Mouse (Mus musculus) neural tube, embryonic 13.5 days (tissue): ENCODE results near the gene Utf1. TPM values are rescaled to one million over a fixed set of nuclear protein-coding genes. Genes with fewer than 3 reads are reported as not detected.

ENCODE experiments used
- ATAC-seq: fragments of 200-750 bp; cut with Nextera tagmentation; 2 replicates; pipeline ENCODE4 v1.8.0; 2017; ENCODE audit warnings: low read depth, mild to moderate bottlenecking, moderate TSS enrichment, moderate library complexity
- H3K27ac ChIP-seq: fragments of 300-500 bp; sonication (generic); replicated peaks from 2 replicates; pipeline ENCODE4 v1.5.1; 2015; ENCODE audit warnings: moderate library complexity, mild to moderate bottlenecking, inconsistent platforms
- H3K27me3 ChIP-seq: fragments of 300-500 bp; sonication (generic); 2 replicates; pipeline ENCODE4 v1.6.1; 2015; ENCODE audit warnings: mild to moderate bottlenecking, inconsistent platforms
- H3K36me3 ChIP-seq: fragments of 300-500 bp; sonication (generic); 2 replicates; pipeline ENCODE4 v1.6.1; 2015; ENCODE audit warnings: mild to moderate bottlenecking, inconsistent platforms
- H3K4me1 ChIP-seq: fragments of 300-500 bp; sonication (generic); replicated peaks from 2 replicates; pipeline ENCODE4 v1.6.1; 2015; ENCODE audit warnings: inconsistent platforms
- H3K4me2 ChIP-seq: fragments of 300-500 bp; sonication (generic); 2 replicates; pipeline ENCODE4 v1.6.1; 2015; ENCODE audit warnings: inconsistent platforms, mild to moderate bottlenecking, moderate library complexity
- H3K4me3 ChIP-seq: fragments of 300-500 bp; sonication (generic); 2 replicates; pipeline ENCODE4 v1.5.1; 2015; ENCODE audit warnings: mild to moderate bottlenecking, inconsistent platforms
- H3K9ac ChIP-seq: fragments of 300-500 bp; sonication (generic); 2 replicates; pipeline ENCODE4 v1.6.1; 2015; ENCODE audit warnings: moderate library complexity, mild to moderate bottlenecking, inconsistent platforms
- H3K9me3 ChIP-seq: fragments of 300-500 bp; sonication (generic); 2 replicates; pipeline ENCODE4 v1.6.1; 2016; ENCODE audit warnings: inconsistent platforms
- WGBS: fragments of 180-500 bp; shearing (Covaris S2); methylation state at CpG from one replicate; pipeline ENCODE4 v1.1.7; 2015; 5-methylcytosine and 5-hydroxymethylcytosine counted together
- polyA plus RNA-seq: library from polyadenylated mRNA; unstranded; fragments of >200 nt; fragmentation: Nextera tagmentation; extraction: Ambion mirVana; gene quantifications from 2 replicates; pipeline ENCODE4 v1.2.1, GENCODE M21; 2015

Gene Utf1
- polyA plus RNA-seq, 1 experiment from 2014 or later: not detected

DNA sequence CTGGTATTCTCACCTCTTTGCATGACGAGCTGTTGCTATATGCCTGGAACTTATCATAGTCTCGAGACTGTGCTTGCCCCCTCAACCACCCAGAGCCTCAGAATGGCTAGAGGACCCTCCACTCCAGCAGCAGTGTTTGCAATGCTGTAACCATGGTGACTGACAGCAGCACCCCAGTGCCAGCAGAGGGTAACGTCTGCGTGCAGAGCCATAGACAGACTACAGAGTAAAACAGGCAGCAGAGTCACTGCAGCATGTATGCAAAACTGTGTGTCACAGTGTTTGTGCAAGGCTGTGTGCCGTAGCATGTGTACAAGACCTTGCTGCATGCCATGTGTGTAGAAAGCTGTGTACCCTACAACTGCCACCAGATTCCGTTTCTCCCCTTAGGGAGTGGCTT, 34.1 kb upstream of the Utf1 start:
- Histone ChIP-seq H3K4me3 (no peak overlapping the region), H3K27ac (0 out of 2 replicates have a peak overlapping the region, but pooled peaks have one; percentile 9), H3K9ac (0 out of 2 replicates have a peak overlapping the region, but pooled peaks have one; percentile 22), H3K36me3 (no peaks in the 10 kb centered on the region), H3K27me3 (peaks cover 31% of the 10 kb centered on the region), H3K4me1 (peaks cover 42% of the 10 kb centered on the region), H3K9me3 (no peaks in the 10 kb centered on the region), H3K4me2 (no peak overlapping the region)
- ATAC-seq: no peak
- 46% methylated on average over 6 of the region's 6 CpGs for WGBS

- Histone ChIP-seq H3K27me3 (peaks cover 40% of the 10 kb centered on the region), H3K9ac (peak overlapping the region; percentile 45; the same call in 1 of the 2 replicates), H3K9me3 (no peaks in the 10 kb centered on the region), H3K36me3 (no peaks in the 10 kb centered on the region), H3K4me3 (no peak overlapping the region), H3K4me1 (peaks cover 39% of the 10 kb centered on the region), H3K4me2 (no peak overlapping the region), H3K27ac (no peak overlapping the region)
- WGBS: 64% methylated on average over 11 of the region's 11 CpGs
- no peak for ATAC-seq
These were observed 33.3 kb upstream of the Utf1 start for GRCm38 (mm10) chr7:139910204-139910835.

DNA sequence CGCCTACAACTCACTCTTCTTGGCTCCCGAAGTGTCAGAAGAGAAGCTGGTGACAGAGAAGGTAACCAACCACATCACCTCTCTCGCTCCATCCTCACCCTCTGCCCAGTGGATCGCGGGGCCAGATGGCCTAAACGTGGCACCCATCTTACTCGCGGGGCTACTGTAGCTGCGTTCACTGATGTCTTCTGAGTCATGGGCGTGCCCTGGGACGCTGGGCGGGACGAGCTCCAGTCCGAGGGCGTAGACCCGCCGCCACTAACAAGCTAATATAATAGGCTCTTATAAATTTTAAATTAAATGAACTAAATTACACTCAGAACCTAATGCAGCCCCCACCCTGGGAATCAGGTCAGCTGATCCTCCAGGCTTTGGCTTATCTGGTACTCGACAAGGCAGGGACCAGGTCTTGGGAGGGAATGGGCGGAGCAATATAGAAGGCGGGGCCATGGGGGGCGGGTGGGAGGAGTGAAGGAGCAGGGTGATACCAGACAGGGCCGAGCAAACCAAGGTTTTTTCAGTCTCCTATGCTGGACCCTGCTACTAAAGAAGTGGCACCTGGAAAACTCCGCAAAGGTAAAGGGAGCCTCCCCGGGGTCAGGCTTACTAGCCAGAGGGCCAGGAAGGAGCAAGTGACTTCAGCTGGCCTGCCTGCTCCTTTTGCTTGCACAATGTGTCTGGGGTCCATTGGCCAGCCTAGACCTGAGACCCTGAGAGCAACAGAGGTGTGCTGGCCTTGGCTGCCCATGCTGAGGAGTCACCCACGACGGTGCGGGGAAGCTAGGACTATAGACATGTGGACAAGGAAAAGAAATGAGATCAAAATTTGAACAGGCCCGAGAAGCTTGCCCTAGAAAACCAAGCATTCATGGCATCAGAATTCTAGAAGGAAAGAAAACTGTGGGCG, 29.2 kb upstream of the Utf1 start:
- Histone ChIP-seq H3K36me3 (no peaks in the 10 kb centered on the region), H3K27ac (no peak overlapping the region), H3K9me3 (no peaks in the 10 kb centered on the region), H3K4me2 (peak overlapping the region; percentile 50), H3K4me3 (peak overlapping the region; percentile 27), H3K4me1 (peaks cover 30% of the 10 kb centered on the region), H3K9ac (no peak overlapping the region), H3K27me3 (peaks cover 59% of the 10 kb centered on the region)
- peak; percentile 45; the same call in 1 of the 2 replicates for ATAC-seq
- WGBS: 12% methylated on average over 29 of the region's 29 CpGs

- H3K9ac ChIP-seq: no peak overlapping the region
- H3K9me3 ChIP-seq: no peaks in the 10 kb centered on the region
- H3K4me2 ChIP-seq: peak overlapping the region; percentile 31
- H3K36me3 ChIP-seq: no peaks in the 10 kb centered on the region
- peaks cover 17% of the 10 kb centered on the region for H3K4me1 ChIP-seq
- 0 out of 2 replicates have a peak overlapping the region, but pooled peaks have one; percentile 1 for H3K4me3 ChIP-seq
- H3K27me3 ChIP-seq: peaks cover 65% of the 10 kb centered on the region
- H3K27ac ChIP-seq: no peak overlapping the region
- ATAC-seq: no peak
- 5% methylated on average over 14 of the region's 14 CpGs for WGBS
These were observed 27.8 kb upstream of the Utf1 start for GRCm38 (mm10) chr7:139915646-139916257.

DNA sequence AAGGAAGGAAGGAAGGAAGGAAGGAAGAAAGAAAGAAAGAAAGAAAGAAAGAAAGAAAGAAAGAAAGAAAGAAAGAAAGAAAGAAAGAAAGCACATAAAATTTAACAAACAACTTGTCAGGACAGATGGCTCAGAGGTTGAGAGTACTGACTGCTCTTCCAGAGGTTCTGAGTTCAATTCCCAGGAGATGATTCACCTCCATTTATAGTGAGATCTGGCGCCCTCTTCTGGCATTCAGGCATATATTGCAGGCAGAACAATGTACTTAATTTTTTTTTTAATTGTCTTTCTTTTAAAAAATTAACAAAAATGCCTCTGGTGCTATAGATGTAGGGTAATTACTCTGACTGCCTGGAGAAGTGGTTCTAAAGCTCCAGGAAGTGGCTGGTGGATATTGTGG, 27.2 kb upstream of the Utf1 start:
- WGBS: 3% methylated on average over 1 of the region's 1 CpGs
- peaks cover 17% of the 10 kb centered on the region for H3K4me1 ChIP-seq
- H3K4me2 ChIP-seq: no peak overlapping the region
- no peak overlapping the region for H3K9ac ChIP-seq
- H3K27me3 ChIP-seq: peaks cover 66% of the 10 kb centered on the region
- ATAC-seq: no peak
- no peak overlapping the region for H3K27ac ChIP-seq
- no peaks in the 10 kb centered on the region for H3K36me3 ChIP-seq
- H3K4me3 ChIP-seq: no peak overlapping the region
- no peaks in the 10 kb centered on the region for H3K9me3 ChIP-seq

GRCm38 (mm10) chr7:139918262-139918661, 25.3 kb upstream of the Utf1 start:
- no peak for ATAC-seq
- H3K27ac ChIP-seq: no peak overlapping the region
- peaks cover 51% of the 10 kb centered on the region for H3K27me3 ChIP-seq
- 82% methylated on average over 4 of the region's 4 CpGs for whole genome bisulfite sequencing
- H3K4me2 ChIP-seq: no peak overlapping the region
- no peak overlapping the region for H3K4me3 ChIP-seq
- peaks cover 17% of the 10 kb centered on the region for H3K4me1 ChIP-seq
- no peaks in the 10 kb centered on the region for H3K9me3 ChIP-seq
- no peaks in the 10 kb centered on the region for H3K36me3 ChIP-seq
- no peak overlapping the region for H3K9ac ChIP-seq

DNA sequence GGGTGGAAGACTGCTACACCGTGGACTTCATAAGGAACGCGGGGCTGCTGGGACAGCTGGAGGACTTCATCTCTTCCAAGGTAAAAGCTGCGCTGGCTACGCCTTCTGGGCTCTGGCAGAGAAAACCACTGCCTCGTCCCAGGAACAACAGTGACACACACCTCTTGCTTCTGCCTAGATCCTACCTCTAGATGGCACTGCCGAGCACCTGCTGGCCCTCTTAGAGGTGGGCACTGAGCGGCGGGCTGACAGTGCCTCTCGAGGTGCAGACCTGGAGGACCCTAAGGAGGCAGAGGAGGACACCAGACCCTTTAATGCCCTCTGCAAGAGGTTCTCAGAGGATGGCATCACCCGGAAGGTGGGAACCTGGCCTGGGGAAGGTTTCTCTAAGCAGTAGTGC, 12.9 kb upstream of the Utf1 start:
- H3K9ac ChIP-seq: no peak overlapping the region
- 0 out of 2 replicates have a peak, but pooled peaks have one; percentile 43 for ATAC-seq

GRCm38 (mm10) chr7:139936705-139937104, 6.9 kb upstream of the Utf1 start:
- Histone ChIP-seq H3K27ac (no peak overlapping the region), H3K4me1 (no peaks in the 10 kb centered on the region), H3K9me3 (no peaks in the 10 kb centered on the region), H3K4me2 (no peak overlapping the region), H3K4me3 (no peak overlapping the region), H3K27me3 (peaks cover 21% of the 10 kb centered on the region), H3K36me3 (no peaks in the 10 kb centered on the region), H3K9ac (no peak overlapping the region)
- WGBS: 87% methylated on average over 10 of the region's 10 CpGs
- ATAC-seq: no peak

More for the DNA sequence above, 12.9 kb upstream of the Utf1 start:
- WGBS: 19% methylated on average over 11 of the region's 11 CpGs
- H3K4me3 ChIP-seq: no peak overlapping the region
- 0 out of 2 replicates have a peak, but pooled peaks cover 9% of the 10 kb centered on the region for H3K36me3 ChIP-seq
- no peak overlapping the region for H3K27ac ChIP-seq
- no peak overlapping the region for H3K4me2 ChIP-seq
- no peaks in the 10 kb centered on the region for H3K27me3 ChIP-seq
- no peaks in the 10 kb centered on the region for H3K4me1 ChIP-seq
- H3K9me3 ChIP-seq: no peaks in the 10 kb centered on the region

DNA sequence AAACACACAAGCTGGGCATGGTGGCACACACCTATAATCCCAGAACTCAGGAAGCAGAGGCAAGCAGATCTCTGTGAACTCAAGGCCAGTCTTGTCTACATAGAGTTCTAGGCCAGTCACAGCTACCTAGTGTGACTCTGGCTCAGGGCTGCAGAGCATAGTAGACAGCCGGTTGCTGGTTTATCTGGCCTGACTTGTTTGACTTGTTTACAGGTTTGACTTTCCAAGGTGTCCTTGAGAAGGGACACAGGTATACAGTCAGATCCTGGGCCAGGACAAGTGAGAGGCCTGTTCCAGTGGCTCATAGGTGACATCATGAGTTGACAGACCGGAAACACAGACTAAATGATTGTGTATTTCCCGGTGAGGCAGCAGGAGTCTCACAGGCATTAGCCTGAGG, 6.5 kb upstream of the Utf1 start:
- H3K4me1 ChIP-seq: no peaks in the 10 kb centered on the region
- H3K27me3 ChIP-seq: peaks cover 25% of the 10 kb centered on the region
- no peaks in the 10 kb centered on the region for H3K36me3 ChIP-seq
- H3K4me2 ChIP-seq: no peak overlapping the region
- H3K4me3 ChIP-seq: no peak overlapping the region
- H3K27ac ChIP-seq: no peak overlapping the region
- WGBS: 84% methylated on average over 3 of the region's 3 CpGs
- no peak overlapping the region for H3K9ac ChIP-seq
- no peaks in the 10 kb centered on the region for H3K9me3 ChIP-seq
- no peak for ATAC-seq

DNA sequence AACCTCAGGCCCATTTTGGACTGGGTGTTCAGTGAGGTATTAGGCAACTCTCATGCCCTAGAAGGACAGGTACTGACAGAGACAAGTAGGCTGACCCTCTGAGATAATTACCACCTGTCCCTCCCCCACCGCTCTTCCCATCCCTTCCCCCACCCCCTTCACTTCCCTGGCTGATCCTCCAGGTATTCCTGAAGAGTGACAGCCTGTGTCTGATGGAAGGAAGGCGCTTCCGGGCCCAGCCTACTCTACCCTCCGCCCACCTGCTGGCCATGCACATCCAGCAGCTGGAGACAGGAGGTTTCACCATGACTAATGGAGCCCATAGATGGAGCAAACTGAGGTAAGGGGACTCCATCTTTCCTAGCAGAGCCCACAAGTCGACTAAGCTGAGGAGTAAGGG, 5.8 kb upstream of the Utf1 start:
- Histone ChIP-seq H3K4me3 (no peak overlapping the region), H3K4me1 (no peaks in the 10 kb centered on the region), H3K9me3 (no peaks in the 10 kb centered on the region), H3K4me2 (no peak overlapping the region), H3K9ac (no peak overlapping the region), H3K27ac (no peak overlapping the region), H3K36me3 (no peaks in the 10 kb centered on the region), H3K27me3 (peaks cover 32% of the 10 kb centered on the region)
- 74% methylated on average over 5 of the region's 5 CpGs for WGBS
- ATAC-seq: no peak

- Histone ChIP-seq H3K4me1 (peaks cover 14% of the 10 kb centered on the region), H3K9ac (no peak overlapping the region), H3K4me2 (no peak overlapping the region), H3K4me3 (no peak overlapping the region), H3K9me3 (no peaks in the 10 kb centered on the region), H3K36me3 (no peaks in the 10 kb centered on the region), H3K27ac (no peak overlapping the region), H3K27me3 (peaks cover 60% of the 10 kb centered on the region)
- no peak for ATAC-seq
- 66% methylated on average over 16 of the region's 16 CpGs for WGBS
These were observed 2.9 kb upstream of the Utf1 start for GRCm38 (mm10) chr7:139940476-139941209.
